Mouse (Mus musculus) heart, embryonic 11.5 days (tissue): ENCODE results near the gene Ccdc167. TPM values are rescaled to one million over a fixed set of nuclear protein-coding genes. Genes with fewer than 3 reads are reported as not detected.

Source experiments
- ATAC-seq: fragments of 200-750 bp; cut with Nextera tagmentation; replicated peaks from 2 replicates; pipeline ENCODE4 v1.8.0; 2017; ENCODE audit warnings: moderate library complexity; ENCODE audit not compliant: insufficient number of reproducible peaks, low FRiP score, low TSS enrichment
- H3K27ac ChIP-seq: fragments of 300-500 bp; sonication (generic); 2 replicates; pipeline ENCODE4 v1.5.1; 2014; ENCODE audit warnings: mild to moderate bottlenecking, low read depth, low read length
- H3K27me3 ChIP-seq: fragments of 300-500 bp; sonication (generic); 2 replicates; pipeline ENCODE4 v1.6.1; 2014; ENCODE audit warnings: mild to moderate bottlenecking, low read length, mixed read lengths; ENCODE audit not compliant: control insufficient read depth, insufficient read depth
- H3K36me3 ChIP-seq: fragments of 300-500 bp; sonication (generic); 2 replicates; pipeline ENCODE4 v1.6.1; 2014; ENCODE audit warnings: mild to moderate bottlenecking, low read length, moderate library complexity, mixed read lengths; ENCODE audit not compliant: control insufficient read depth, insufficient read depth
- H3K4me1 ChIP-seq: fragments of 300-500 bp; sonication (generic); 2 replicates; pipeline ENCODE4 v1.6.1; 2014; ENCODE audit warnings: low read length; ENCODE audit not compliant: control insufficient read depth, insufficient read depth
- H3K4me2 ChIP-seq: fragments of 300-500 bp; sonication (generic); 2 replicates; pipeline ENCODE4 v1.6.1; 2014; ENCODE audit warnings: mild to moderate bottlenecking, moderate library complexity
- H3K4me3 ChIP-seq: fragments of 300-500 bp; sonication (generic); 2 replicates; pipeline ENCODE4 v1.5.1; 2014; ENCODE audit warnings: low read depth, low read length
- H3K9ac ChIP-seq: fragments of 300-500 bp; sonication (generic); 2 replicates; pipeline ENCODE4 v1.6.1; 2014; ENCODE audit warnings: mild to moderate bottlenecking, low read depth, low read length, moderate library complexity
- H3K9me3 ChIP-seq: fragments of 300-500 bp; sonication (generic); replicated peaks from 2 replicates; pipeline ENCODE4 v1.6.1; 2016; ENCODE audit warnings: low read length; ENCODE audit not compliant: control insufficient read depth
- WGBS: fragments of 180-500 bp; shearing (Covaris S2); extraction: QIAGEN DNeasy Blood & Tissue Kit; methylation state at CpG from one replicate; pipeline ENCODE4 v1.1.7; 2014; ENCODE audit not compliant: insufficient replicate concordance; 5-methylcytosine and 5-hydroxymethylcytosine counted together
- polyA plus RNA-seq: library from polyadenylated mRNA; unstranded; fragments of >200 nt; fragmentation: Nextera tagmentation; extraction: Ambion mirVana; gene quantifications from 2 replicates; pipeline ENCODE4 v1.2.1, GENCODE M21; 2014

Ccdc167 gene
- polyA plus RNA-seq, 1 experiment from 2014 or later, result 18.0 TPM

- Histone ChIP-seq H3K36me3 (peaks cover 58% of the 10 kb centered on the region), H3K4me3 (no peak overlapping the region), H3K9me3 (no peaks in the 10 kb centered on the region), H3K27me3 (no peaks in the 10 kb centered on the region), H3K27ac (no peak overlapping the region), H3K9ac (no peak overlapping the region), H3K4me1 (no peaks in the 10 kb centered on the region), H3K4me2 (no peak overlapping the region)
- 85% methylated on average over 6 of the region's 6 CpGs for WGBS
- ATAC-seq, result no peak
These were observed 18.4 kb downstream of the Ccdc167 start for GRCm38 (mm10) chr17:29698421-29698820.

GRCm38 (mm10) chr17:29696940-29697339 is 19.9 kb downstream of the Ccdc167 start:
- Histone ChIP-seq H3K4me1 (no peaks in the 10 kb centered on the region), H3K36me3 (peaks cover 48% of the 10 kb centered on the region), H3K4me3 (no peak overlapping the region), H3K27ac (no peak overlapping the region), H3K27me3 (no peaks in the 10 kb centered on the region), H3K9me3 (no peaks in the 10 kb centered on the region), H3K4me2 (no peak overlapping the region), H3K9ac (no peak overlapping the region)
- 96% methylated on average over 8 of the region's 8 CpGs for WGBS
- no peak for ATAC-seq

GRCm38 (mm10) chr17:29694516-29694915 is 22.3 kb downstream of the Ccdc167 start:
- H3K4me3 ChIP-seq, result no peak overlapping the region
- no peaks in the 10 kb centered on the region for H3K27me3 ChIP-seq
- peaks cover 51% of the 10 kb centered on the region for H3K36me3 ChIP-seq
- ATAC-seq, result no peak
- H3K9ac ChIP-seq, result no peak overlapping the region
- WGBS, result 84% methylated on average over 4 of the region's 4 CpGs
- no peaks in the 10 kb centered on the region for H3K9me3 ChIP-seq
- H3K4me2 ChIP-seq, result no peak overlapping the region
- no peaks in the 10 kb centered on the region for H3K4me1 ChIP-seq
- H3K27ac ChIP-seq, result no peak overlapping the region

GRCm38 (mm10) chr17:29693571-29693970 is 23.3 kb downstream of the Ccdc167 start:
- Histone ChIP-seq H3K9ac (no peak overlapping the region), H3K9me3 (no peaks in the 10 kb centered on the region), H3K4me3 (no peak overlapping the region), H3K4me2 (no peak overlapping the region), H3K27ac (no peak overlapping the region), H3K27me3 (no peaks in the 10 kb centered on the region), H3K36me3 (peaks cover 48% of the 10 kb centered on the region), H3K4me1 (no peaks in the 10 kb centered on the region; the same call in 1 of the 2 replicates)
- WGBS, result 68% methylated on average over 2 of the region's 2 CpGs
- no peak for ATAC-seq

- no peaks in the 10 kb centered on the region for H3K9me3 ChIP-seq
- peaks cover under 1% of the 10 kb centered on the region for H3K4me1 ChIP-seq
- no peaks in the 10 kb centered on the region for H3K27me3 ChIP-seq
- 71% methylated on average over 2 of the region's 2 CpGs for WGBS
- peaks cover 45% of the 10 kb centered on the region for H3K36me3 ChIP-seq
- H3K27ac ChIP-seq, result no peak overlapping the region
- H3K4me3 ChIP-seq, result no peak overlapping the region
- no peak for ATAC-seq
- no peak overlapping the region for H3K9ac ChIP-seq
- H3K4me2 ChIP-seq, result no peak overlapping the region
These were observed 24.0 kb downstream of the Ccdc167 start for GRCm38 (mm10) chr17:29692827-29693226.

- Histone ChIP-seq H3K36me3 (peaks cover 46% of the 10 kb centered on the region), H3K4me3 (no peak overlapping the region), H3K27me3 (no peaks in the 10 kb centered on the region), H3K9ac (no peak overlapping the region), H3K9me3 (no peaks in the 10 kb centered on the region), H3K4me1 (peaks cover 17% of the 10 kb centered on the region), H3K4me2 (no peak overlapping the region), H3K27ac (no peak overlapping the region)
- no peak for ATAC-seq
- 69% methylated on average over 6 of the region's 6 CpGs for WGBS
These were observed 26.6 kb downstream of the Ccdc167 start for GRCm38 (mm10) chr17:29690257-29690656.

GRCm38 (mm10) chr17:29688610-29689009 is 28.2 kb downstream of the Ccdc167 start:
- H3K9ac ChIP-seq, result 0 out of 2 replicates have a peak overlapping the region, but pooled peaks have one; percentile 18
- 93% methylated on average over 10 of the region's 10 CpGs for WGBS
- H3K9me3 ChIP-seq, result no peaks in the 10 kb centered on the region
- H3K36me3 ChIP-seq, result peaks cover 33% of the 10 kb centered on the region
- peaks cover 19% of the 10 kb centered on the region for H3K4me1 ChIP-seq
- H3K4me2 ChIP-seq, result no peak overlapping the region
- H3K27me3 ChIP-seq, result no peaks in the 10 kb centered on the region
- peak overlapping the region; percentile 46; the same call in 1 of the 2 replicates for H3K27ac ChIP-seq
- H3K4me3 ChIP-seq, result no peak overlapping the region
- ATAC-seq, result no peak

GRCm38 (mm10) chr17:29687373-29687772 is 29.5 kb downstream of the Ccdc167 start:
- ATAC-seq, result no peak
- peaks cover 33% of the 10 kb centered on the region for H3K36me3 ChIP-seq
- H3K4me2 ChIP-seq, result peak overlapping the region; percentile 24; the same call in 1 of the 2 replicates
- peak overlapping the region; percentile 12; the same call in 1 of the 2 replicates for H3K9ac ChIP-seq
- 52% methylated on average over 6 of the region's 6 CpGs for WGBS
- no peaks in the 10 kb centered on the region for H3K27me3 ChIP-seq
- no peaks in the 10 kb centered on the region for H3K9me3 ChIP-seq
- peak overlapping the region; percentile 85 for H3K27ac ChIP-seq
- no peak overlapping the region for H3K4me3 ChIP-seq
- peaks cover 19% of the 10 kb centered on the region for H3K4me1 ChIP-seq

- H3K27ac ChIP-seq, result peak overlapping the region; percentile 85
- WGBS, result 78% methylated on average over 5 of the region's 5 CpGs
- peaks cover 19% of the 10 kb centered on the region for H3K4me1 ChIP-seq
- peak; percentile 74 for ATAC-seq
- H3K4me3 ChIP-seq, result no peak overlapping the region
- no peak overlapping the region for H3K9ac ChIP-seq
- H3K9me3 ChIP-seq, result no peaks in the 10 kb centered on the region
- H3K36me3 ChIP-seq, result peaks cover 35% of the 10 kb centered on the region
- H3K4me2 ChIP-seq, result no peak overlapping the region
- H3K27me3 ChIP-seq, result no peaks in the 10 kb centered on the region
These were observed 30.1 kb downstream of the Ccdc167 start for GRCm38 (mm10) chr17:29686771-29687170.
